Mouse (Mus musculus) ES-E14 (cell line): ENCODE results near the gene Nid1.
"Not testable (repeated sequence)": the region's sequence is repeated elsewhere in the genome, so short reads cannot be mapped to it uniquely, and the experiment has no call there.

ENCODE experiments used
- CHD2 ChIP-seq: IDR thresholded peaks from 2 replicates; pipeline ENCODE4 v1.6.1; 2014; ENCODE audit warnings: mild to moderate bottlenecking, low read depth, low read length, inconsistent platforms
- MAFK ChIP-seq: IDR thresholded peaks from 2 replicates; pipeline ENCODE4 v1.6.1; 2014; ENCODE audit warnings: mild to moderate bottlenecking, low read depth, low read length, inconsistent platforms; ENCODE audit not compliant: insufficient read depth
- ZC3H11A ChIP-seq: IDR thresholded peaks from 2 replicates; pipeline ENCODE4 v1.6.1; 2012; ENCODE audit warnings: low read depth, mild to moderate bottlenecking, inconsistent platforms, low read length, borderline replicate concordance

DNA sequence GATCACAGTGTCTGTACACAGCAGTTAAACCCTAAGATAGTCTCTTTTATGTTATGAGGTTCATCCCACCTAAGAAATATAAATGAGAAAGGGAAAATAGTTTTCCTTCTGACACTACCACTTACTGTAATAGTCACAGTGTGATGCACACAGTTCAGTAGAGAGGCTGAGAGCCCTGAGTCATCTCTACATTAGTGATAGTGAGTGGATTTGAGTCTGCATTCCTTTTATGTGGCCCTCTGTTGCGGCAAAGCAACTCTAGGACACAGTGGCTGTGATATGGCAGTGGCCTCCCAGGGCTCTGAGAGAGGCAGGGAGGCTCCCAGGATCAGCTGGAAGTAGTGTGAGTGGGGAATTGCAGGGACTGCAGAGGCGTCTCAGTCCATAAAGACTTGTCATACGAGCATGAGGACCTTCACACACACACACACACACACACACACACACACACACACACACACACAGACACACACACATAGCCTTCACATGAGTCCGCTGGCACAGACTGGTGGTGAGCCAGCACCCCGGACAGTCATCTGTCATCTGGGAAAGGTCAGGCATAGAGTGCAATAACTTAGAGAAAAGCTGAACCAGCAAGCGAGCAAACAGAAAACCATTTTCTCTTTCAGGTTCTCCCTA lies 32.7 kb upstream of the Nid1 start:
- not testable (repeated sequence) for TF ChIP-seq ZC3H11A, MAFK, CHD2
